Mouse (Mus musculus) CH12.LX (cell line): Measurements from ENCODE around the gene Tbc1d23. TPM values are rescaled to one million over a fixed set of nuclear protein-coding genes. Genes with fewer than 3 reads are reported as not detected.
A peak's percentile ranks its signal among the peaks of the same experiment; 100 is the strongest.

Source experiments
- DNase-seq: peaks from one replicate; pipeline ENCODE4 v3.0.0-alpha.2; 2013; ENCODE audit errors: extremely low read depth
- H3K27ac ChIP-seq: 2 replicates; pipeline ENCODE4 v1.5.1; 2012; ENCODE audit warnings: low read depth, mild to moderate bottlenecking, control low read depth, moderate library complexity; ENCODE audit not compliant: insufficient read depth
- H3K27me3 ChIP-seq: replicated peaks from 2 replicates; pipeline ENCODE3; 2012; ENCODE audit warnings: inconsistent platforms
- H3K36me3 ChIP-seq, 2 experiments: replicated peaks in 1 of 2; 2 replicates each; pipeline versions ENCODE3 to v1.6.1; 2012; ENCODE audit warnings: inconsistent platforms in 1 of 2, low read length in 1 of 2, mild to moderate bottlenecking in 1 of 2, mixed read lengths in 1 of 2, moderate library complexity in 1 of 2; ENCODE audit not compliant: control insufficient read depth in 1 of 2, insufficient read depth in 1 of 2
- H3K4me1 ChIP-seq, 2 experiments: 2 replicates each; pipeline ENCODE4 v1.6.1; 2012; ENCODE audit warnings: inconsistent platforms in 1 of 2, moderate library complexity in 1 of 2; ENCODE audit not compliant: insufficient read depth in 2 of 2, control insufficient read depth in 1 of 2
- H3K4me2 ChIP-seq: 2 replicates; pipeline ENCODE4 v1.6.1; 2012; ENCODE audit warnings: low read depth, mild to moderate bottlenecking, control low read depth; ENCODE audit not compliant: poor library complexity, insufficient read depth, severe bottlenecking
- H3K4me3 ChIP-seq, 3 experiments: fragments of 150-350 bp in 1 of 3; sonication (generic) in 1 of 3; replicated peaks in 1 of 3; 2 replicates each; pipeline versions ENCODE3 to v1.5.1; 2011 to 2012; ENCODE audit warnings: low read depth in 2 of 3, low read length in 2 of 3, mild to moderate bottlenecking in 2 of 3, moderate library complexity in 2 of 3, control low read depth in 1 of 3, improper control_type of control experiment in 1 of 3, inconsistent platforms in 1 of 3, mixed read lengths in 1 of 3; ENCODE audit not compliant: poor library complexity in 1 of 3
- H3K79me2 ChIP-seq: replicated peaks from 2 replicates; pipeline ENCODE4 v1.6.1; 2012; ENCODE audit warnings: mild to moderate bottlenecking, moderate library complexity; ENCODE audit not compliant: control insufficient read depth, poor library complexity, insufficient read depth, severe bottlenecking; ENCODE audit errors: extremely low read depth
- H3K9ac ChIP-seq: 2 replicates; pipeline ENCODE4 v1.6.1; 2012; ENCODE audit warnings: low read depth, mild to moderate bottlenecking, control low read depth, moderate library complexity; ENCODE audit not compliant: insufficient read depth
- H3K9me3 ChIP-seq: replicated peaks from 2 replicates; pipeline ENCODE3; 2012; ENCODE audit warnings: low read length, inconsistent platforms, mixed read lengths
- BHLHE40 ChIP-seq: IDR thresholded peaks from 2 replicates; pipeline ENCODE4 v1.6.1; 2011; ENCODE audit warnings: mild to moderate bottlenecking, low read depth, low read length, improper control_type of control experiment
- CHD1 ChIP-seq: IDR thresholded peaks from 2 replicates; pipeline ENCODE4 v1.6.1; 2012; ENCODE audit warnings: low read depth, low read length, improper control_type of control experiment, inconsistent platforms
- CHD2 ChIP-seq: IDR thresholded peaks from 2 replicates; pipeline ENCODE4 v1.6.1; 2011; ENCODE audit warnings: low read length, improper control_type of control experiment
- CTCF ChIP-seq, 2 experiments: IDR thresholded peaks in 1 of 2; conservative IDR thresholded peaks in 1 of 2; 2 replicates each; pipeline ENCODE4 v1.5.1; 2011 to 2012; ENCODE audit warnings: low read depth in 2 of 2, low read length in 2 of 2, improper control_type of control experiment in 1 of 2, inconsistent platforms in 1 of 2, mild to moderate bottlenecking in 1 of 2, moderate library complexity in 1 of 2
- E2F4 ChIP-seq: IDR thresholded peaks from 2 replicates; pipeline ENCODE4 v1.6.1; 2011; ENCODE audit warnings: low read depth, low read length, improper control_type of control experiment; ENCODE audit not compliant: insufficient replicate concordance
- ELF1 ChIP-seq: IDR thresholded peaks from 2 replicates; pipeline ENCODE4 v1.6.1; 2014; ENCODE audit warnings: low read depth, mild to moderate bottlenecking, inconsistent platforms, low read length, improper control_type of control experiment
- EP300 ChIP-seq: IDR thresholded peaks from 2 replicates; pipeline ENCODE4 v1.6.1; 2011; ENCODE audit warnings: low read length, improper control_type of control experiment
- ETS1 ChIP-seq: conservative IDR thresholded peaks from 2 replicates; pipeline ENCODE4 v1.6.1; 2012; ENCODE audit warnings: low read depth, mild to moderate bottlenecking, inconsistent platforms, low read length, improper control_type of control experiment, moderate library complexity
- GABPA ChIP-seq: IDR thresholded peaks from 2 replicates; pipeline ENCODE4 v1.6.1; 2012; ENCODE audit warnings: low read depth, low read length, improper control_type of control experiment, inconsistent platforms; ENCODE audit not compliant: insufficient replicate concordance
- IRF4 ChIP-seq: IDR thresholded peaks from 2 replicates; pipeline ENCODE4 v1.6.1; 2014; ENCODE audit warnings: low read depth, mild to moderate bottlenecking, inconsistent platforms, low read length, improper control_type of control experiment
- JUN ChIP-seq: IDR thresholded peaks from 2 replicates; pipeline ENCODE4 v1.6.1; 2011; ENCODE audit warnings: low read depth, mild to moderate bottlenecking, low read length, improper control_type of control experiment, moderate library complexity; ENCODE audit not compliant: insufficient read depth
- JUND ChIP-seq: conservative IDR thresholded peaks from 2 replicates; pipeline ENCODE4 v1.6.1; 2011; ENCODE audit warnings: low read depth, low read length, improper control_type of control experiment
- KAT2A ChIP-seq: IDR thresholded peaks from 2 replicates; pipeline ENCODE4 v1.6.1; 2012; ENCODE audit warnings: low read length, improper control_type of control experiment, inconsistent platforms; ENCODE audit not compliant: insufficient replicate concordance
- MAFK ChIP-seq: IDR thresholded peaks from 2 replicates; pipeline ENCODE4 v1.6.1; 2011; ENCODE audit warnings: low read length, improper control_type of control experiment; ENCODE audit not compliant: insufficient replicate concordance
- MAX ChIP-seq: IDR thresholded peaks from 2 replicates; pipeline ENCODE4 v1.6.1; 2011; ENCODE audit warnings: low read length, improper control_type of control experiment
- MEF2A ChIP-seq: IDR thresholded peaks from 2 replicates; pipeline ENCODE4 v1.6.1; 2014; ENCODE audit warnings: low read depth, mild to moderate bottlenecking, inconsistent platforms, low read length, improper control_type of control experiment, borderline replicate concordance
- MXI1 ChIP-seq: IDR thresholded peaks from 2 replicates; pipeline ENCODE4 v1.6.1; 2011; ENCODE audit warnings: mild to moderate bottlenecking, low read depth, low read length, improper control_type of control experiment
- MYC ChIP-seq: IDR thresholded peaks from 2 replicates; pipeline ENCODE4 v1.6.1; 2011; ENCODE audit warnings: low read depth, mild to moderate bottlenecking, improper control_type of control experiment, low read length
- NELFE ChIP-seq: IDR thresholded peaks from 2 replicates; pipeline ENCODE4 v1.6.1; 2011; ENCODE audit warnings: low read depth, low read length, improper control_type of control experiment
- PAX5 ChIP-seq: IDR thresholded peaks from 2 replicates; pipeline ENCODE4 v1.6.1; 2012; ENCODE audit warnings: low read length, inconsistent platforms, mixed read lengths
- RCOR1 ChIP-seq: conservative IDR thresholded peaks from 2 replicates; pipeline ENCODE4 v1.6.1; 2012; ENCODE audit warnings: low read depth, mild to moderate bottlenecking, inconsistent platforms, low read length, improper control_type of control experiment
- SMC3 ChIP-seq: IDR thresholded peaks from 2 replicates; pipeline ENCODE4 v1.6.1; 2011; ENCODE audit warnings: low read depth, low read length, improper control_type of control experiment
- TBP ChIP-seq: conservative IDR thresholded peaks from 2 replicates; pipeline ENCODE4 v1.6.1; 2011; ENCODE audit warnings: low read depth, low read length, improper control_type of control experiment
- TCF12 ChIP-seq: IDR thresholded peaks from 2 replicates; pipeline ENCODE4 v1.6.1; 2014; ENCODE audit warnings: low read depth, mild to moderate bottlenecking, inconsistent platforms, low read length, improper control_type of control experiment
- UBTF ChIP-seq: IDR thresholded peaks from 2 replicates; pipeline ENCODE4 v1.6.1; 2012; ENCODE audit warnings: low read depth, mild to moderate bottlenecking, inconsistent platforms, low read length, improper control_type of control experiment, moderate library complexity
- USF1 ChIP-seq: IDR thresholded peaks from 2 replicates; pipeline ENCODE4 v1.6.1; 2014; ENCODE audit warnings: low read depth, mild to moderate bottlenecking, inconsistent platforms, low read length, improper control_type of control experiment
- ZC3H11A ChIP-seq: IDR thresholded peaks from 2 replicates; pipeline ENCODE4 v1.6.1; 2012; ENCODE audit warnings: low read depth, mild to moderate bottlenecking, inconsistent platforms, low read length, improper control_type of control experiment
- ZNF384 ChIP-seq: IDR thresholded peaks from 2 replicates; pipeline ENCODE4 v1.6.1; 2012; ENCODE audit warnings: low read depth, low read length, improper control_type of control experiment, inconsistent platforms
- dilution Hi-C: fragments of 300-500 bp; cut with MboI; formaldehyde crosslinking; loops from 2 replicates; pipeline ENCODE4 v1.14.3; 2020; ENCODE audit warnings: low sequenced_read_pairs; ENCODE audit not compliant: extremely low pct_unique_long_range_greater_than_20kb, extremely low pct_ligation_motif_present
- in situ Hi-C: fragments of 300-500 bp; cut with MboI; formaldehyde crosslinking; loops from 3 replicates; pipeline ENCODE4 v1.14.3; 2019; ENCODE audit warnings: low sequenced_read_pairs, low pct_ligation_motif_present, low pct_unique_long_range_greater_than_20kb, mixed read lengths
- polyA plus RNA-seq: library from polyadenylated mRNA; unstranded; fragments of >175 nt; gene quantifications from 2 replicates; pipeline ENCODE4 v1.2.1, GENCODE M21; 2012; ENCODE audit warnings: low read depth; ENCODE audit not compliant: insufficient read length
- total RNA-seq, 2 experiments: library from RNA; depleted of rRNA; stranded (reverse); fragments of 300-350 nt in 1 of 2; fragments of >200 nt in 1 of 2; gene quantifications; 2 replicates each; pipeline ENCODE4 v1.2.3; 2012 to 2014

Gene Tbc1d23
- total and polyA plus RNA-seq, 3 experiments: 21.2 to 38.8 (median 31.5) TPM

GRCm38 (mm10) chr16:57215957-57216356, 15.3 kb downstream of the Tbc1d23 start:
- dilution Hi-C loops (no loop called here), in situ Hi-C loops (no loop called here)
- H3K27me3 ChIP-seq: no peaks in the 10 kb centered on the region
- DNase-seq: peak; percentile 90
- H3K4me1 ChIP-seq: peaks cover 11 to 66% of the 10 kb centered on the region in 2 experiments
- no peak overlapping the region for H3K4me3 ChIP-seq
- no peaks in the 10 kb centered on the region for H3K9me3 ChIP-seq
- H3K79me2 ChIP-seq: no peaks in the 10 kb centered on the region; the same call in 1 of the 2 replicates
- peak overlapping the region; percentile 31 for H3K27ac ChIP-seq
- peaks cover 14 to 56% of the 10 kb centered on the region in 2 experiments for H3K36me3 ChIP-seq
- H3K4me2 ChIP-seq: peak overlapping the region; percentile 38; the same call in 1 of the 2 replicates
- TF ChIP-seq CTCF (conservative IDR thresholded peaks at IDR 0.05 in 1 of 2, IDR thresholded peaks at IDR 0.05 in 1 of 2; ENCODE audit: low read depth in 2 of 2, low read length in 2 of 2) (no peak), RCOR1 (peak; percentile 39; the same call in 1 of the 2 replicates), MEF2A (0 out of 2 replicates have a peak, but pooled peaks have one; percentile 60), USF1 (no peak), JUN (peak; percentile 95), NELFE (no peak), ZC3H11A (no peak), PAX5 (no peak), ZNF384 (peak; percentile 86), MYC (no peak), MXI1 (peak; percentile 61; the same call in 1 of the 2 replicates), SMC3 (no peak), MAX (no peak; the same call in 1 of the 2 replicates), TBP (0 out of 2 replicates have a peak, but pooled peaks have one; percentile 34), JUND (peak; percentile 95), KAT2A (no peak), EP300 (peak; percentile 99), TCF12 (peak; percentile 46; the same call in 1 of the 2 replicates), IRF4 (peak; percentile 90), UBTF (no peak), CHD2 (peak; percentile 63; the same call in 1 of the 2 replicates), E2F4 (no peak), MAFK (0 out of 2 replicates have a peak, but pooled peaks have one; percentile 2), BHLHE40 (peak; percentile 35; the same call in 1 of the 2 replicates), ETS1 (peak; percentile 87), GABPA (no peak), CHD1 (no peak), ELF1 (peak; percentile 75)
- TF ChIP-seq, all 38 proteins: peak for 15
- H3K9ac ChIP-seq: 0 out of 2 replicates have a peak overlapping the region, but pooled peaks have one; percentile 6
